Mouse (Mus musculus): ENCODE data around the gene Olfr1086.
"Not testable (repeated sequence)": the region's sequence is repeated elsewhere in the genome, so short reads cannot be mapped to it uniquely, and the experiment has no call there.

Gene Olfr1086

GRCm38 (mm10) chr2:86679992-86680391 lies at the start of gene Olfr1086:
TSS of gene Olfr1086 (minus strand) at chr2:86680092.
- DNase-seq: no peak

GRCm38 (mm10) chr2:86698295-86698694 lies 18.4 kb upstream of the Olfr1086 start, which contains the start of gene Olfr1087:
TSS of gene Olfr1087 (minus strand) at chr2:86698395.
- no peak for DNase-seq

- DNase-seq: no peak
Measured at GRCm38 (mm10) chr2:86661919-86662318, 18.0 kb downstream of the Olfr1086 start, which contains the start of gene Olfr1085. TSS of gene Olfr1085 (minus strand) at chr2:86662019.

GRCm38 (mm10) chr2:86639625-86640024 lies 40.3 kb downstream of the Olfr1086 start, which contains the start of gene Olfr1084:
TSS of gene Olfr1084 (minus strand) at chr2:86639725.
- not testable (repeated sequence) for DNase-seq

All from liver (tissue).